Mouse (Mus musculus) intestine, embryonic 16.5 days (tissue): ENCODE measurements at regions not wholly inside any gene's neighbourhood (a gene's known extent, or its start where the extent isn't known, plus 50 kb on each side); places are given as distances from the start of the nearest gene placed in this dataset.

Experiments
- ATAC-seq: fragments of 200-750 bp; cut with Nextera tagmentation; 2 replicates; pipeline ENCODE4 v1.8.0; 2017; ENCODE audit warnings: moderate TSS enrichment, moderate library complexity
- H3K27ac ChIP-seq: fragments of 300-500 bp; sonication (generic); 2 replicates; pipeline ENCODE4 v1.5.1; 2014; ENCODE audit warnings: mild to moderate bottlenecking, low read length
- H3K27me3 ChIP-seq: fragments of 300-500 bp; sonication (generic); replicated peaks from 2 replicates; pipeline ENCODE4 v1.6.1; 2014; ENCODE audit warnings: low read length, control low read depth, mixed read lengths; ENCODE audit not compliant: control insufficient read depth, insufficient read depth
- H3K36me3 ChIP-seq: fragments of 300-500 bp; sonication (generic); 2 replicates; pipeline ENCODE4 v1.6.1; 2014; ENCODE audit warnings: low read length, control low read depth; ENCODE audit not compliant: control insufficient read depth, insufficient read depth
- H3K4me1 ChIP-seq: fragments of 300-500 bp; sonication (generic); 2 replicates; pipeline ENCODE4 v1.6.1; 2014; ENCODE audit warnings: low read length, control low read depth, mixed read lengths; ENCODE audit not compliant: control insufficient read depth, insufficient read depth
- H3K4me2 ChIP-seq: fragments of 300-500 bp; sonication (generic); 2 replicates; pipeline ENCODE4 v1.6.1; 2014; ENCODE audit warnings: low read depth, low read length, control low read depth
- H3K4me3 ChIP-seq: fragments of 300-500 bp; sonication (generic); 2 replicates; pipeline ENCODE4 v1.5.1; 2014; ENCODE audit warnings: mild to moderate bottlenecking, low read length
- H3K9ac ChIP-seq: fragments of 300-500 bp; sonication (generic); 2 replicates; pipeline ENCODE4 v1.6.1; 2014; ENCODE audit warnings: low read depth, low read length
- H3K9me3 ChIP-seq: fragments of 300-500 bp; sonication (generic); 2 replicates; pipeline ENCODE4 v1.6.1; 2016; ENCODE audit warnings: low read length, control low read depth; ENCODE audit not compliant: control insufficient read depth
- WGBS: fragments of 180-500 bp; shearing (Covaris S2); extraction: QIAGEN DNeasy Blood & Tissue Kit; methylation state at CpG from one replicate; pipeline ENCODE4 v1.1.7; 2014; 5-methylcytosine and 5-hydroxymethylcytosine counted together

GRCm38 (mm10) chr16:76529613-76530012, 156.0 kb upstream of the Nrip1 start:
- Histone ChIP-seq H3K4me3 (no peak overlapping the region), H3K36me3 (no peaks in the 10 kb centered on the region), H3K4me2 (no peak overlapping the region), H3K27ac (no peak overlapping the region), H3K4me1 (peaks cover 6% of the 10 kb centered on the region; the same call in 1 of the 2 replicates), H3K9me3 (no peaks in the 10 kb centered on the region), H3K27me3 (no peaks in the 10 kb centered on the region), H3K9ac (no peak overlapping the region)
- 93% methylated on average over 4 of the region's 4 CpGs for WGBS
- no peak for ATAC-seq

- Histone ChIP-seq H3K27me3 (no peaks in the 10 kb centered on the region), H3K4me3 (no peak overlapping the region), H3K36me3 (no peaks in the 10 kb centered on the region), H3K4me1 (peaks cover 2% of the 10 kb centered on the region; the same call in 1 of the 2 replicates), H3K4me2 (no peak overlapping the region), H3K9me3 (no peaks in the 10 kb centered on the region), H3K9ac (no peak overlapping the region), H3K27ac (no peak overlapping the region)
- 87% methylated on average over 6 of the region's 6 CpGs for WGBS
- no peak for ATAC-seq
Measured at GRCm38 (mm10) chr16:76527106-76527949, 153.7 kb upstream of the Nrip1 start.

GRCm38 (mm10) chr16:76525563-76525962, 151.9 kb upstream of the Nrip1 start:
- no peak overlapping the region for H3K9ac ChIP-seq
- no peaks in the 10 kb centered on the region for H3K4me1 ChIP-seq
- WGBS = 76% methylated on average over 5 of the region's 5 CpGs
- H3K27me3 ChIP-seq = no peaks in the 10 kb centered on the region
- no peak overlapping the region for H3K4me3 ChIP-seq
- no peak for ATAC-seq
- no peaks in the 10 kb centered on the region for H3K9me3 ChIP-seq
- H3K27ac ChIP-seq = no peak overlapping the region
- no peaks in the 10 kb centered on the region for H3K36me3 ChIP-seq
- H3K4me2 ChIP-seq = no peak overlapping the region

- no peak overlapping the region for H3K27ac ChIP-seq
- no peaks in the 10 kb centered on the region for H3K9me3 ChIP-seq
- no peak for ATAC-seq
- H3K9ac ChIP-seq = no peak overlapping the region
- H3K36me3 ChIP-seq = no peaks in the 10 kb centered on the region
- H3K27me3 ChIP-seq = no peaks in the 10 kb centered on the region
- no peak overlapping the region for H3K4me3 ChIP-seq
- 60% methylated on average over 4 of the region's 4 CpGs for WGBS
- no peak overlapping the region for H3K4me2 ChIP-seq
- no peaks in the 10 kb centered on the region for H3K4me1 ChIP-seq
Measured at GRCm38 (mm10) chr16:76524921-76525320, 151.3 kb upstream of the Nrip1 start.

GRCm38 (mm10) chr16:76521142-76521541, 147.5 kb upstream of the Nrip1 start:
- no peaks in the 10 kb centered on the region for H3K27me3 ChIP-seq
- no peak for ATAC-seq
- no peaks in the 10 kb centered on the region for H3K36me3 ChIP-seq
- H3K4me1 ChIP-seq = no peaks in the 10 kb centered on the region
- H3K27ac ChIP-seq = no peak overlapping the region
- H3K4me2 ChIP-seq = no peak overlapping the region
- no peaks in the 10 kb centered on the region for H3K9me3 ChIP-seq
- no peak overlapping the region for H3K9ac ChIP-seq
- H3K4me3 ChIP-seq = no peak overlapping the region
- 97% methylated on average over 6 of the region's 6 CpGs for WGBS

GRCm38 (mm10) chr16:76520643-76520993, 147.0 kb upstream of the Nrip1 start:
- ATAC-seq = no peak
- Histone ChIP-seq H3K4me2 (no peak overlapping the region), H3K27ac (no peak overlapping the region), H3K36me3 (no peaks in the 10 kb centered on the region), H3K27me3 (no peaks in the 10 kb centered on the region), H3K4me1 (no peaks in the 10 kb centered on the region), H3K9ac (no peak overlapping the region), H3K9me3 (no peaks in the 10 kb centered on the region), H3K4me3 (no peak overlapping the region)
- WGBS = 56% methylated on average over 3 of the region's 3 CpGs

GRCm38 (mm10) chr16:76519911-76520642, 146.4 kb upstream of the Nrip1 start:
- Histone ChIP-seq H3K36me3 (no peaks in the 10 kb centered on the region), H3K9me3 (no peaks in the 10 kb centered on the region), H3K4me2 (no peak overlapping the region), H3K9ac (no peak overlapping the region), H3K27me3 (no peaks in the 10 kb centered on the region), H3K4me1 (no peaks in the 10 kb centered on the region), H3K4me3 (no peak overlapping the region), H3K27ac (no peak overlapping the region)
- WGBS = 78% methylated on average over 10 of the region's 10 CpGs
- no peak for ATAC-seq

GRCm38 (mm10) chr16:76510861-76511260, 137.2 kb upstream of the Nrip1 start:
- Histone ChIP-seq H3K27me3 (no peaks in the 10 kb centered on the region), H3K4me1 (no peaks in the 10 kb centered on the region), H3K4me3 (no peak overlapping the region), H3K4me2 (no peak overlapping the region), H3K9ac (no peak overlapping the region), H3K27ac (no peak overlapping the region), H3K9me3 (no peaks in the 10 kb centered on the region), H3K36me3 (no peaks in the 10 kb centered on the region)
- WGBS = 63% methylated on average over 8 of the region's 8 CpGs
- no peak for ATAC-seq

- no peak for ATAC-seq
- Histone ChIP-seq H3K36me3 (no peaks in the 10 kb centered on the region), H3K9me3 (no peaks in the 10 kb centered on the region), H3K4me1 (no peaks in the 10 kb centered on the region), H3K9ac (no peak overlapping the region), H3K27me3 (no peaks in the 10 kb centered on the region), H3K4me3 (no peak overlapping the region), H3K27ac (no peak overlapping the region), H3K4me2 (no peak overlapping the region)
- 79% methylated on average over 6 of the region's 6 CpGs for WGBS
Measured at GRCm38 (mm10) chr16:76509109-76509650, 135.6 kb upstream of the Nrip1 start.
